Mouse (Mus musculus) hindbrain, embryonic 10.5 days (tissue): ENCODE results near the gene Tmem220. TPM values are rescaled to one million over a fixed set of nuclear protein-coding genes. Genes with fewer than 3 reads are reported as not detected.
"Not testable (repeated sequence)": the region's sequence is repeated elsewhere in the genome, so short reads cannot be mapped to it uniquely, and the experiment has no call there.

Experiments used
- DNase-seq: peaks from one replicate; pipeline ENCODE4 v3.0.0-alpha.2; 2017; ENCODE audit warnings: low spot score
- H3K27ac ChIP-seq: fragments of 300-500 bp; sonication (generic); 2 replicates; pipeline ENCODE4 v1.5.1; 2016; ENCODE audit warnings: mild to moderate bottlenecking, moderate library complexity
- H3K27me3 ChIP-seq: fragments of 300-500 bp; sonication (generic); 2 replicates; pipeline ENCODE4 v1.6.1; 2016; ENCODE audit warnings: mild to moderate bottlenecking; ENCODE audit not compliant: poor library complexity, insufficient read depth, severe bottlenecking
- H3K36me3 ChIP-seq: fragments of 300-500 bp; sonication (generic); 2 replicates; pipeline ENCODE4 v1.6.1; 2016; ENCODE audit warnings: mild to moderate bottlenecking, moderate library complexity
- H3K4me1 ChIP-seq: fragments of 300-500 bp; sonication (generic); replicated peaks from 2 replicates; pipeline ENCODE4 v1.6.1; 2016; ENCODE audit warnings: mild to moderate bottlenecking
- H3K4me3 ChIP-seq: fragments of 300-500 bp; sonication (generic); 2 replicates; pipeline ENCODE4 v1.5.1; 2016; ENCODE audit warnings: mild to moderate bottlenecking, moderate library complexity
- H3K9me3 ChIP-seq: fragments of 300-500 bp; sonication (generic); 2 replicates; pipeline ENCODE4 v1.6.1; 2016; ENCODE audit warnings: mild to moderate bottlenecking, moderate library complexity
- WGBS: fragments of 180-500 bp; shearing (Covaris S2); methylation state at CpG from one replicate; pipeline ENCODE4 v1.1.7; 2016; 5-methylcytosine and 5-hydroxymethylcytosine counted together
- polyA plus RNA-seq: library from polyadenylated mRNA; unstranded; fragments of >200 nt; fragmentation: Nextera tagmentation; extraction: Ambion mirVana; gene quantifications from 2 replicates; pipeline ENCODE4 v1.2.1, GENCODE M21; 2016

Gene Tmem220
- polyA plus RNA-seq, 1 experiment from 2014 or later: 0.43 TPM

GRCm38 (mm10) chr11:67023191-67023590 is 1.8 kb upstream of the Tmem220 start:
- H3K9me3 ChIP-seq, DNase-seq, H3K27ac ChIP-seq, H3K4me3 ChIP-seq, H3K36me3 ChIP-seq: not testable (repeated sequence)
- Histone ChIP-seq H3K4me1 (peaks cover 33% of the 10 kb centered on the region), H3K27me3 (peaks cover 31% of the 10 kb centered on the region)
- 45% methylated on average over 1 of the region's 1 CpGs for WGBS

DNA sequence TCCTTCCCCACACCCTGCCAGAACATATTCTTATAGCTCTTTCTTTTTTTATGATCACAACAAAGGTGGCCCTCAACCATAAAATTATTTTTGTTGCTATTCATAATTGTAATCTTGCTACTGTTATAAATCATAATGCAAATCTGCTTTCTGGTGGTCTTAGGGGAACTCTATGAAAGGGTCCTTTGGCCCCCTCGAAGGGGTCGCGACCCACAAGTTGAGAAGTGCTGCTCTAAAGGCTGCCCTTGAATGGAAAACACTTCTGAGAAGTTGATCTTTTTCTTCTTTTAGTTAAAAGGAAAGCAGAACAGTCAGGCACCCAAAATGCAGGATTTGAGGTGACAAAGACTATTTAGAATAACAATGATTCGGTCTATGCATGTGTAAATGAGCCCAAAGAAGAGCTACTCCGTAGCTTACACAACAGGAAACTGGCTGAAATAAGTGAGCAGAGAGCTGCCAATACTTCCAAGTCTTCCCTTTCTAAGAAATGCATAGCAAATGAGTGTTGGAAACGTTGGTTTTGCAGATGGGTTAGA is 1.1 kb upstream of the Tmem220 start:
- no peak overlapping the region for H3K4me3 ChIP-seq
- peaks cover 25% of the 10 kb centered on the region for H3K27me3 ChIP-seq
- no peaks in the 10 kb centered on the region for H3K36me3 ChIP-seq
- H3K9me3 ChIP-seq: no peaks in the 10 kb centered on the region
- WGBS: 23% methylated on average over 6 of the region's 6 CpGs
- H3K4me1 ChIP-seq: peaks cover 27% of the 10 kb centered on the region
- no peak for DNase-seq
- no peak overlapping the region for H3K27ac ChIP-seq

DNA sequence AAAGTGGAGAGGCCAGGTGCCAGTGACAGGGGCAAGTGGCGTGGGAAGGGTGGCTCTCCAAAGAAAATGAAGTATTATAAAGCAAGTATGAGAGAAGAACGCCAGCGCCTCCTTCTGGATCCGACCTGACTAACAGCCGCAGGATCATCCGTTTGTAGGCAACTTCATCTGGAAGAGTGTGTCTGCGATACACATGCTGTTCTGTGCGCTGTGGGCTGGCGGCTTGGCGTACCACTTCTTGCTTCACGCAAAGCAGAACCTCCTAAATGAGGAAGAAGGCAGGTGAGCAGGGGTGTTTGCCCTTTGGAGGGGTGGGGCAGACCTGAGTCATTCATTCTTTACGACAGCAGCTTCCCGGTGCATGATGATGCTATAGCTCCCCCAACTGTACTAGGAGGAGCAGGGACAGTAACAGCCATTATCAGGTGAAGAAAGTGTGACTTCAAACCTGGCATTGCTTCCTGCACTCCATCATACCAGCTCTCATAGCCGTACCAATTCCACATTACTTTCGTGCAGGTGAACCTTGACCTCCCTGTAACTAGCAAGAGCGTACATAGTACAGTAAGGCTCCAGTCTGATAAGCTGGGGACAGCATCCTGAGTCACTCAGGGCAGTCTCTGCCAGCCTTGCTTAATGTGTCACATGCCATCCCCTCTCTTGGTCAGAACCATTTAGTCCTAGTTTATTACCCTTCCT is 6.1 kb downstream of the Tmem220 start:
- no peak for DNase-seq
- Histone ChIP-seq H3K4me1 (no peaks in the 10 kb centered on the region), H3K9me3 (no peaks in the 10 kb centered on the region), H3K27ac (no peak overlapping the region), H3K4me3 (no peak overlapping the region), H3K27me3 (no peaks in the 10 kb centered on the region), H3K36me3 (peaks cover 1% of the 10 kb centered on the region; the same call in 1 of the 2 replicates)
- WGBS: 62% methylated on average over 16 of the region's 16 CpGs

DNA sequence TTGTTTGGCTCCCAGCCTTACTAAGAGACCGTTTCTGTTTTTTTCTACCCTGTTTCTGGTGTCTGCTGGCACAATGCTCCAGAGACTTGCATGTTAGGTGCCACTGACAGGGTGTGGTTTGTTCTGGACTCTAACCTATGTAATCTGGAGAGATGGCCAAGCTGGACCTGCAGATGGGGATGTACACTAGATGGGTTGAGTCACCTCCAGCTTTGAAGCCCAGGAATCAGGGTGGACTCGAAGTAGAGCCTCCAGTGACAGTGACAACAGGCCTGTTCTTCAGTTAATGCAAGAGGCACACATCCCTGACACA is 6.6 kb downstream of the Tmem220 start:
- Histone ChIP-seq H3K36me3 (peaks cover 6% of the 10 kb centered on the region; the same call in 1 of the 2 replicates), H3K27ac (no peak overlapping the region), H3K27me3 (no peaks in the 10 kb centered on the region), H3K9me3 (no peaks in the 10 kb centered on the region), H3K4me3 (no peak overlapping the region), H3K4me1 (no peaks in the 10 kb centered on the region)
- DNase-seq: no peak
- WGBS: 84% methylated on average over 2 of the region's 2 CpGs

- Histone ChIP-seq H3K4me3 (no peak overlapping the region), H3K9me3 (no peaks in the 10 kb centered on the region), H3K27ac (no peak overlapping the region), H3K27me3 (no peaks in the 10 kb centered on the region), H3K4me1 (no peaks in the 10 kb centered on the region), H3K36me3 (peaks cover 40% of the 10 kb centered on the region)
- 82% methylated on average over 4 of the region's 4 CpGs for WGBS
- no peak for DNase-seq
These were observed 10.0 kb downstream of the Tmem220 start for GRCm38 (mm10) chr11:67034775-67035485.

DNA sequence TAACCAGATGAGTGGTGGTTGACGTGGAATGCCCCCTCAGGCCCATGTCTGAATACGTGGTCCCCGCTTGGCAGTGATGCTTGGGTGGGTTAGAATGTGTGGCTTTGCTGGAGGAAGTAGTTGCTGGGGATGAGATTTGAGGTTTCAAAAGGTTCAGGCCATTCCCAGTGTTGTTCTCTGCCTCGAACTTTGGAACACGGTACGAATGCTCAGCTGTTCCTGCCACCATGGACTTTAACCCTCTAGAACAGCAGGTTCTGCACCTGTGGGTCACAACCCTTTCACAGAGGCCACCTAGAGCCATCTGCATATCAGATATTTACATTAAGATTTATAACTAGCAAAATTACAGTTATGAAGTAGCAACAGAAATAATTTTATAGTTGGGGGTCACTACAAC is 11.3 kb downstream of the Tmem220 start:
- no peak for DNase-seq
- H3K4me3 ChIP-seq: no peak overlapping the region
- 97% methylated on average over 6 of the region's 6 CpGs for WGBS
- H3K9me3 ChIP-seq: no peaks in the 10 kb centered on the region
- H3K27me3 ChIP-seq: no peaks in the 10 kb centered on the region
- H3K36me3 ChIP-seq: peaks cover 53% of the 10 kb centered on the region
- no peak overlapping the region for H3K27ac ChIP-seq
- H3K4me1 ChIP-seq: no peaks in the 10 kb centered on the region

DNA sequence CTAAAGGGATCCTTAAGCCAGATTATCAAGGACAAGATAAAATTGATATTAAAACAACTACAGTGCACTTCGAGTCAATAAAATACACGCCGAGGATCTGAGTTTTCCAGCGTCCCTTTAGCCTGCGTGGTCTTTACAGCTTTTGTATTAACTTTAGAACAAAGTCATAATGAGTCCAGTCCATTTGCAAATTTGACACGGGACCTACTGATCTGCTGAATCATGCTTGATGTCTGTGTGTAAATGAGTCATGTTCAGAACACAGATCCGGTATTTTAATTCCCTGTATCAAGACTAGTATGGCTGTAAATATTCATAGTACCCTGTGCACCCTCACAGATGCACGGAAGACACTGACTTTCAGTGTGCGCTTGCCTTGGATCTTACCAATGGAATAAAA is 11.9 kb downstream of the Tmem220 start:
- no peak for DNase-seq
- 96% methylated on average over 9 of the region's 9 CpGs for WGBS
- H3K27me3 ChIP-seq: no peaks in the 10 kb centered on the region
- no peak overlapping the region for H3K4me3 ChIP-seq
- no peaks in the 10 kb centered on the region for H3K9me3 ChIP-seq
- H3K4me1 ChIP-seq: no peaks in the 10 kb centered on the region
- no peak overlapping the region for H3K27ac ChIP-seq
- peaks cover 60% of the 10 kb centered on the region for H3K36me3 ChIP-seq

- Histone ChIP-seq H3K4me3 (no peak overlapping the region), H3K36me3 (peaks cover 71% of the 10 kb centered on the region), H3K27me3 (no peaks in the 10 kb centered on the region), H3K9me3 (no peaks in the 10 kb centered on the region), H3K27ac (no peak overlapping the region), H3K4me1 (peaks cover 7% of the 10 kb centered on the region)
- 91% methylated on average over 3 of the region's 3 CpGs for WGBS
- no peak for DNase-seq
These were observed 14.8 kb downstream of the Tmem220 start for GRCm38 (mm10) chr11:67039799-67040198.

- H3K4me1 ChIP-seq: peaks cover 7% of the 10 kb centered on the region
- peaks cover 75% of the 10 kb centered on the region for H3K36me3 ChIP-seq
- WGBS: 95% methylated on average over 6 of the region's 6 CpGs
- H3K4me3 ChIP-seq: no peak overlapping the region
- DNase-seq: no peak
- no peaks in the 10 kb centered on the region for H3K9me3 ChIP-seq
- H3K27me3 ChIP-seq: no peaks in the 10 kb centered on the region
- H3K27ac ChIP-seq: no peak overlapping the region
These were observed 15.5 kb downstream of the Tmem220 start for GRCm38 (mm10) chr11:67040483-67040882.

- no peak for DNase-seq
- H3K4me3 ChIP-seq: no peak overlapping the region
- H3K27me3 ChIP-seq: no peaks in the 10 kb centered on the region
- H3K36me3 ChIP-seq: peaks cover 66% of the 10 kb centered on the region
- H3K27ac ChIP-seq: no peak overlapping the region
- 47% methylated on average over 8 of the region's 8 CpGs for WGBS
- peaks cover 7% of the 10 kb centered on the region for H3K4me1 ChIP-seq
- no peaks in the 10 kb centered on the region for H3K9me3 ChIP-seq
These were observed 18.1 kb downstream of the Tmem220 start for GRCm38 (mm10) chr11:67043007-67043406.

- Histone ChIP-seq H3K9me3 (no peaks in the 10 kb centered on the region), H3K4me3 (no peak overlapping the region), H3K36me3 (peaks cover 60% of the 10 kb centered on the region), H3K27me3 (no peaks in the 10 kb centered on the region), H3K4me1 (peaks cover 7% of the 10 kb centered on the region), H3K27ac (no peak overlapping the region)
- DNase-seq: no peak
- WGBS: 82% methylated on average over 6 of the region's 6 CpGs
These were observed 20.0 kb downstream of the Tmem220 start for GRCm38 (mm10) chr11:67044959-67045358.

DNA sequence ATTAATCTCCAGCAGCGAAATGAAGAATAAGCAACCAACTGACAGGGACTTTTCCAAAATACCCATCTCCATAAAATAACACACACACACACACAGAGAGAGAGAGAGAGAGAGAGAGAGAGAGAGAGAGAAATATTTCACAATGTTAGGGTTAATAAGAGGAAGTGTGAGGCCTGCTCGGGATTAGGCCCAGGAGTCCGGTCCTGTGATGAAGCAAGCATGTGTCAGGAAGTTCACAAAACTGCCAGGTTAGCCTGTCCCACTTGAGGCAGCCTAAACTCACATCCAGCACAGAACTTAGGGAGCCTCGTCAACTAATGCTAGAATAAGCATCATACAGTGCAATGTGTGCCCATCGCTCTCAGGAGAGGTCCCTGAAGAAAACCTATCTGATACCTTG is 22.2 kb downstream of the Tmem220 start:
- Histone ChIP-seq H3K4me3 (no peak overlapping the region), H3K9me3 (no peaks in the 10 kb centered on the region), H3K27me3 (no peaks in the 10 kb centered on the region), H3K36me3 (peaks cover 47% of the 10 kb centered on the region), H3K4me1 (peaks cover 15% of the 10 kb centered on the region), H3K27ac (no peak overlapping the region)
- 91% methylated on average over 5 of the region's 5 CpGs for WGBS
- DNase-seq: no peak

GRCm38 (mm10) chr11:67048496-67048895 is 23.5 kb downstream of the Tmem220 start:
- peaks cover 14% of the 10 kb centered on the region for H3K4me1 ChIP-seq
- no peaks in the 10 kb centered on the region for H3K9me3 ChIP-seq

More at GRCm38 (mm10) chr11:67048496-67048895, 23.5 kb downstream of the Tmem220 start:
- 95% methylated on average over 8 of the region's 8 CpGs for WGBS
- no peak overlapping the region for H3K4me3 ChIP-seq
- DNase-seq: no peak
- peaks cover 37% of the 10 kb centered on the region for H3K36me3 ChIP-seq
- no peak overlapping the region for H3K27ac ChIP-seq
- no peaks in the 10 kb centered on the region for H3K27me3 ChIP-seq
